Mouse (Mus musculus): ENCODE measurements around the gene Inpp5d.

The Inpp5d gene

DNA sequence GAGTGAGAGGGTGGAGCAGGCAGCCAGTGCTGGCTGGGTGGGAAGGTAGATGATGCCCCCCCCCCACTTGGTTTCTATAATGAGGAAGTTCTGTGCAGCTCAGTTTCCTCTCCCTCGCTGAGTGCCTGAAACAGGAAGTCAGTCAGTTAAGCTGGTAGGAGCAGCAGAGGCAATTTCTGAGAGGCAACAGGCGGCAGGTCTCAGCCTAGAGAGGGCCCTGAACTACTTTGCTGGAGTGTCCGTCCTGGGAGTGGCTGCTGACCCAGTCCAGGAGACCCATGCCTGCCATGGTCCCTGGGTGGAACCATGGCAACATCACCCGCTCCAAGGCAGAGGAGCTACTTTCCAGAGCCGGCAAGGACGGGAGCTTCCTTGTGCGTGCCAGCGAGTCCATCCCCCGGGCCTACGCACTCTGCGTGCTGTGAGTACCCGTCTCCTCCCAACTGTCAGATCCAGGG is at the start of gene Inpp5d:
TSS of gene Inpp5d (plus strand) at position 102 of the 458 bp plus-strand sequence.
- no peak for DNase-seq (ENCODE audit: low spot score)

DNA sequence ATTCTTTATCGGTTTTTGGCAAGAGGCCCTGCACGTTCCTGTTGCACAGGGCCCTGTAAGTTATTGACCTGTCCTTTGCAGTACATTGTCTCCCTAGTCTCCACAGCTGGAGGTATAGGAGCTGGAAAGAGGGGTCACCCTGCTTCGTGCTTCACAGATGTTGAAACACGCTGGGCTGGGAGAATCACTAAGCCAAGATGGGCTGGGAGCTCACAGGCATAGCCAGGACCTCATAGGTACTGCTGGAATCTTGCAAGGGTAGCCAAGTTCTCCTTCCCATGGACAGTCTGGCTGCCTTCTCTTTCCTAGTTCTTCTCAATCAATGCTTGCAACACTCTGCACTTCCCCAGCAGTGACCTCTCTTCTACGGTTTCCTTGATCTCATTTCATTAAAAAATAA is 46.9 kb upstream of the Inpp5d start:
- DNase-seq (ENCODE audit: low spot score) = no peak

GRCm38 (mm10) chr1:87573800-87574215 is 46.3 kb upstream of the Inpp5d start, which contains the start of gene Ngef:
Ngef (minus strand) TSS chr1:87573870.
- no peak for DNase-seq (ENCODE audit: low spot score)

GRCm38 (mm10) chr1:87574353-87574752 is 45.8 kb upstream of the Inpp5d start:
- DNase-seq (ENCODE audit: low spot score) = no peak

DNA sequence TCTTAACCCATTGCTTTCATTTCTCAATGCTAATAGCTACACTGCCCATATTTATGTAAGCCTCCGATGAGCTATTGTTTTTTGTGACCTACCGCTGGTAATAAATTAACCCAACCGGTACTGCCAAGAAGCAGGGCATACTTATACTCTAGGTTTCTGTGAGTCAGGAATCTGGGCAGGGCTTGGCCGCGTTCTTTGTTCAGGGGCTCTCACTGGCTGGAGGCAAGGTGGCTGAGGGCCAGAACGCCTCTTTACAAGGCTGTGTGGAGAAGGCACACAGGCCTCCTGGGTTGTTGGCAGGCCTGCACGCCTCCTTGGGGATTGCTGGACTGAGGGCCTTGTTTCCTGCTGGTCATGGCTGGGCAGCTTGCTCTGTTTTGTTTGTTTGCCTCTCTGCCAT is 45.3 kb upstream of the Inpp5d start:
- DNase-seq (ENCODE audit: low spot score) = peak; percentile 56

GRCm38 (mm10) chr1:87578965-87579364 is 41.1 kb upstream of the Inpp5d start:
- no peak for DNase-seq (ENCODE audit: low spot score)

DNA sequence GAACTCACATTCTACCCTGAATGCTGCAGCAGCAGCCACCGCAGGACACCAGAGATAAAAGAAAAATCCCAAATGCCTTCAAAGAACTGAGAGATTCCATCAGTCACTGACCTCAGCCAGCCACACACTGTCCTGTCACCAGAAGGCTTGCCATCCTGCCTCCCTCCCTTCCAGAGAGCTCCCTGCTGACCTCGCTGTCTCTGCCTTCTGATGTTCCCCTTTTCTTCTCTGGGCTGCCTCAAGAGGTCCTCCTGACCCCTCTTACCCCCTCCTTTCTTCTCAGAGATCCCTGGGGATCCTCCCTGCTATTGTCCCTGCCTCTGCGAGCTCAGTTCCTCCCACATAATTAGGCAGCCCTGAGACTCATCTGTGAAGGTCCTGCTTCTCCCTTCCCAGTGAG is 39.3 kb upstream of the Inpp5d start:
- no peak for DNase-seq (ENCODE audit: low spot score)

- DNase-seq (ENCODE audit: low spot score) = no peak
These were observed 30.9 kb upstream of the Inpp5d start for GRCm38 (mm10) chr1:87589162-87589561.

- DNase-seq (ENCODE audit: low spot score) = no peak
These were observed 30.1 kb upstream of the Inpp5d start for GRCm38 (mm10) chr1:87589980-87590379.

GRCm38 (mm10) chr1:87594261-87594660 is 25.9 kb upstream of the Inpp5d start:
- no peak for DNase-seq (ENCODE audit: low spot score)

DNA sequence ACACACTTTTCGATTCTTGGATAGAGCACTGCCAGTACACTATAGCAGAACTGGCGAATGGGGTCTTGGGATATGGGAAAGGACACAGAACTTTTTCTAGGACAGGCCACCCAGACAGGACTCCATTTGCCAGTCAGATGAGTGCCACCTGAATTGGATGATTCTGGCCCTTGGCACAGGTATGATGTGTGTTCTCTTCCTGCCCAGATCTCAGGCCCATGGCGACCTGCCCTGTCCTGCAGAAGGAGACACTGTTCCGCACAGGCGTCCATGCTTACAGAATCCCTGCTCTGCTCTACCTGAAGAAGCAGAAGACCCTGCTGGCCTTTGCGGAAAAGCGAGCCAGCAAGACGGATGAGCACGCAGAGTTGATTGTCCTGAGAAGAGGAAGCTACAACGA is 25.4 kb upstream of the Inpp5d start:
- DNase-seq (ENCODE audit: low spot score) = no peak

DNA sequence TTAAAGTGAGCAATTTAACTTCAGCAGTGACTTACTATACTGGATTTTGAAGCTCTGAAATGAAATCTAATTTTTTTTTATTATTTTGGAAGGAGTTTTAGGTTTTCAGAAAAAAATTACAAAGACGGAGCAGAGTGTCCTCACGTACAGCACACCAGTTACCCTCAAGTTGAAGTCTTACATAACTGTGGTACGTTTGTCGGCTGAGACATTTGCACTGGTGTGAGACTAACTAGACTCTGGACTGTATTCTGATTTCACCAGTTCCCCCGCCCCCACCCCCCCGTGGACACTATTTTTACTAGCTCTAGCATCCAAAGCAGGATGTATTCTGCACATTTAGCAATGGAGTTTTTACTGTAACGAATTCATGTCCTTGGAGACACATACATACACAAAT is 19.6 kb upstream of the Inpp5d start:
- no peak for DNase-seq (ENCODE audit: low spot score)

DNA sequence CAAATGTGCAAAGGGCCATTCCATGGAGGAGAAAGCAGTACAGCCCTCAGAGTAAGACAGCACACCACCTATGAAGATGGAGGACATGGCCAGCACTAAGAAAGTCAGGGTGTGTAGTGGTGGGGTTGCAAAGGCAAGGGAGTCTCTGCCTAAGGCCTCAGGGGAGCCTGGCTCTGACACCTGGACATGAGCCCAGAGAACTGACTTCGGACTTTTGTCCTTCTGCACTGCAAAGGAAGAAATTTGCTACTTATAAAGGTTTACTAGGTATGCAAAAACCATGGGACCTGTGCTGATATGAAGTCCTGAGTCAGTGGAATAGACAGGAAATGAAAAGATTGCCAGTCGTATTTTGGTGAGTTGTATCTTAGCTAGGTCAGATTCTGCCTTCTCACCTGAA is 18.3 kb upstream of the Inpp5d start:
- DNase-seq (ENCODE audit: low spot score) = no peak

DNA sequence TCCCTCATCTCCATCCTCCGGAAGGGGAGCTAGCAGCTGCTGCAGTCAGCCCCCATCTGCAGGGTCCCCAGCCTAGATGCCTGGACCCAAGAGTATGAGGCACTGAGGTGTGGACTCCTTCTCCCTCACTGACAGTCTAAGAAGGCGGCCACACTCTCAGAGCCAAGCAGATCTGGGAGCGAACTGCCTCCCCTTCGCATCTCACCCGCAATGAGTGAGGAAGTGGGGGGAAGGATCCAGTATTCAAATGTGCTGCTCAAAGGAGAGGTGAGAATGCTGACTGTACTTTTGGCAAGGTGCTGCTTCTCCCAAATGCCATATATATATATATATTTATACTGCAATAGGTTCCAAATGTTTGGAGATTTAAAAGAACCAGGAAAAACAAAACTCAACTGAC is 16.7 kb upstream of the Inpp5d start:
- DNase-seq (ENCODE audit: low spot score) = no peak

DNA sequence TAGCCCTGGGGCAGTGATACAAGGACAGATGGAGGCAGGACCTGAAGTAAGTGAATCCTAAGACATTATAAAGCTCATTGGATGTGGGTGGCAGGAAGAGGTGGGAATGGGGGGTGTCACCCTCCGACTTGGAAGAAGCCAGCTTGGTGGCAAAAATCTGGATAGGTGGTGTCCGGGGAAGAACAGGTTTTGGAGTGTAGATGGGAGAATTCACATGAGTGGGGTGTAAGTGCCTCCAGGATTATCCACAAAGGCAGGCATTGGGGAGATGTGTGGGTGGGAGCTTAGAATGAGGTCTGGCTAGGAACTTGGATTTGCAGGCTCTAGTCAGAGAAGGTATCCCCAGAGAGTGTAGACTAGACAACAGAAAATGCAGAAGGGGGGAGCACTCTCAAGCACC is 14.8 kb upstream of the Inpp5d start:
- DNase-seq (ENCODE audit: low spot score) = no peak

DNA sequence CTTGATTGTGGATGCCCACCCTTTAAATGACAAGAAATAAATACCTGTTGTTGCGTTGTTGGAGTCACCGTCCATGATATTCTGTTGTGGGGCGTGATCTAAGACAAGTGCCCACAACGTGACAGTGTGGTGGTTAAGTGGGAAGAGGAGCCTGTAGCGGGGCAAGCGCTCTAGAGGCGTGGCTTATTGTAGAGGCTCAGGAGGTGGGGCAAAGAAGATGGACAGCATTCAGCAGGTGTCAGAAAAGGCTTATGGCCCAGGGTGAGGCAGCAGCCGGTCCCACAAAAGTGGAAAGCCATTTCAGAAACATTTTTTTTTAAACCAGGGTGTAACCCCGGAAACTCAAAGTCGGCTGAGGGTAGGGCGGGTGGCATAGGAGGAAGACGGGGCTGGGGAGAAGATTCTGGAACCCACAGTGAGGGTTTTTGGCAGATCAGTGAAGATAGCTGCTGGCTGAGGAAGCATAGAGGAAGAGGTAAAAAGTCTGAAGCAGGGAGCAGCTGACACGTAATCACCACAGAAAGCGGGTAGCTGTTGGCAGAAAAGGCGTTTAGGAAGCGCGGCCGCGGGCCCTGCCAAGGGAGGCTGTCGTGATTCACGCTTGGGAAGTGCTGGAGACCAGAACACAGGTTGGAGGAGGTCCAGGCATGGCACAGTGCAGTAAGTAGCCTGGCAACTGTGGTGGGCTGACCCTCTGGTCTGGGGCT is 12.6 kb upstream of the Inpp5d start:
- no peak for DNase-seq (ENCODE audit: low spot score)

GRCm38 (mm10) chr1:87608416-87609046 is 11.6 kb upstream of the Inpp5d start:
- DNase-seq (ENCODE audit: low spot score) = peak; percentile 39

DNA sequence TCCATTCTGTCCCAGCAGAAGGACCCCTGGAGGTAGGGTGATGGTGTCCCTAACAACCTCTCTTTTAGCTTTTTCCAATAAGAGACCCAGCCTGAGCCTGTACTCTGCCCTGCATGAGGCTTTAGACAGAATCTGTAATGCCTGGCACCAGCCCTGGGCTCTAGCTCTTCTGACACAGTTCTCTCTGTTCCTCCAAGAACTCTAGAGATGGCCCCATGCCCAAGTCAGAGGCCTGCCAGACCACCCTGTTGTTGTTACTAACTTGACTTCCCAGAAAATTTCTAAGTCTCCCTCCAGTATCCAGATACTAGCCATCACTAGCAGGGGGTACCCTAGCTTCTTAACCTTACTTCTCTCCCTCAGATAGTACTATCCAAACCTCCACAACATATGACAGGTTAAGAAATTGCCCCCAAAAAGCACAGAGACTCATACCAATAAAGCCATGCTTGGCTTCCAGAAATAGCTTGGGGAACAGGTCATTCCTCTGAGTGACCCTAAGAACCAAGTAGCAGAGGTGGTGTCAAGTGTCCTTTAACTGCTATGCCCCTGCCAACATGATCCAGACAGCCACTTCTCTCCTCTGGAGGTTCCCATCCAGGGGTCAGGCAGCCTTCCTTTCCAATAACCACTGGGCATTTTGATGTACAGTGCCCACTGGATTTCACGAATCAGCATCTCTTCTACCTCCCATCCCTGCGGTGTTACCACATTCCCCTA is 5.4 kb upstream of the Inpp5d start:
- DNase-seq (ENCODE audit: low spot score) = peak; percentile 25

GRCm38 (mm10) chr1:87620693-87621092 is 581 bp downstream of the Inpp5d start:
- DNase-seq (ENCODE audit: low spot score) = no peak

- DNase-seq (ENCODE audit: low spot score) = no peak
These were observed 1.2 kb downstream of the Inpp5d start for GRCm38 (mm10) chr1:87621146-87621857.

GRCm38 (mm10) chr1:87621858-87622279 is 1.8 kb downstream of the Inpp5d start:
- DNase-seq (ENCODE audit: low spot score) = no peak

DNA sequence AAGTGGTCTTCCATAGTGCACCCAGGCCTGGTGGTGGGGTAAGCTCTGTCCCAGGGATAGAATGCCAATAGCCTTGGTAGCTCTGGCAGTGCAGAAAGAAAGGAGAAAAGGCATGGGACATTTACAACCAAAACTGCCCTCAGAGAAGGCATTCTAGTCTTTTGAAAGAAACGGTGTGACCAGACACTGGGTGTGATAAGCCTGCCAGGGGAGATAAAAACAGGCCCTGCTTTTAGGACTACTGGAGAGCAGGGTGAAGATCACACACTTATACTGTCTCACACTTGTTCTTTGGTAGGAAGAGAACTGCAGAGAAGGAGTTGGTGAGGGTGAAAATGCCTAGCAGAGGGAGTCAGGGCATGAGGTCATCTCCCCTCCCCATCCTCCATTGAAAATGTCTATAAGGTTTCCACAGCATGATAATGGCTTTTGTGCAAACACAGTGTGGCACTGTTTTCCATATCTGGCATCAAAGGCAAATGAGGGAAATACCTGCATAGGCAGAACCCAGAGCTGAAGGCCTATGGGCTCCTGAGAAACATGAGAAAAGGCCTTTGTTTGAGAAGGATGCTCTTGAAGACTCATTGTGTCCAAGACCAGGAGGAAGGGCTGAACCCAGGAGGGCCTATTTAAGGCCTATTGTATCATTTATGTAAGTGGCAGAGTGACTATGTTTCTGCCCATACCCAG is 4.0 kb downstream of the Inpp5d start:
- no peak for DNase-seq (ENCODE audit: low spot score)
